Mouse (Mus musculus): ENCODE data around the gene Gnl2. TPM values are rescaled to one million over a fixed set of nuclear protein-coding genes. Genes with fewer than 3 reads are reported as not detected.

The Gnl2 gene
- polyA plus RNA-seq, 1 experiment = 26.6 TPM

GRCm38 (mm10) chr4:124987711-124988097, 28.7 kb upstream of the Gnl2 start:
- H3K4me3 ChIP-seq (ENCODE audit: insufficient read depth, low read depth, low read length) = peak overlapping the region; percentile 37

GRCm38 (mm10) chr4:124988382-124988781, 28.0 kb upstream of the Gnl2 start:
- no peak overlapping the region for H3K27ac ChIP-seq (replicated peaks; ENCODE audit: low read depth, low read length)
- no peak overlapping the region for H3K4me3 ChIP-seq (ENCODE audit: insufficient read depth, low read depth, low read length)
- peaks cover 3% of the 10 kb centered on the region; the same call in 1 of the 2 replicates for H3K4me1 ChIP-seq (ENCODE audit: control insufficient read depth, insufficient read depth, insufficient read length, low read length)

More at GRCm38 (mm10) chr4:124987711-124988097, 28.7 kb upstream of the Gnl2 start:
- Histone ChIP-seq H3K27ac (replicated peaks; ENCODE audit: low read depth, low read length) (no peak overlapping the region), H3K4me1 (ENCODE audit: control insufficient read depth, insufficient read depth, insufficient read length, low read length) (peaks cover 3% of the 10 kb centered on the region; the same call in 1 of the 2 replicates)

GRCm38 (mm10) chr4:124989787-124990253, 26.6 kb upstream of the Gnl2 start:
- Histone ChIP-seq H3K4me3 (ENCODE audit: insufficient read depth, low read depth, low read length) (no peak overlapping the region), H3K4me1 (ENCODE audit: control insufficient read depth, insufficient read depth, insufficient read length, low read length) (peaks cover 3% of the 10 kb centered on the region; the same call in 1 of the 2 replicates), H3K27ac (replicated peaks; ENCODE audit: low read depth, low read length) (no peak overlapping the region)

- peaks cover 3% of the 10 kb centered on the region; the same call in 1 of the 2 replicates for H3K4me1 ChIP-seq (ENCODE audit: control insufficient read depth, insufficient read depth, insufficient read length, low read length)
- H3K4me3 ChIP-seq (ENCODE audit: insufficient read depth, low read depth, low read length) = no peak overlapping the region
- no peak overlapping the region for H3K27ac ChIP-seq (replicated peaks; ENCODE audit: low read depth, low read length)
These were observed 26.1 kb upstream of the Gnl2 start for GRCm38 (mm10) chr4:124990325-124990724.

DNA sequence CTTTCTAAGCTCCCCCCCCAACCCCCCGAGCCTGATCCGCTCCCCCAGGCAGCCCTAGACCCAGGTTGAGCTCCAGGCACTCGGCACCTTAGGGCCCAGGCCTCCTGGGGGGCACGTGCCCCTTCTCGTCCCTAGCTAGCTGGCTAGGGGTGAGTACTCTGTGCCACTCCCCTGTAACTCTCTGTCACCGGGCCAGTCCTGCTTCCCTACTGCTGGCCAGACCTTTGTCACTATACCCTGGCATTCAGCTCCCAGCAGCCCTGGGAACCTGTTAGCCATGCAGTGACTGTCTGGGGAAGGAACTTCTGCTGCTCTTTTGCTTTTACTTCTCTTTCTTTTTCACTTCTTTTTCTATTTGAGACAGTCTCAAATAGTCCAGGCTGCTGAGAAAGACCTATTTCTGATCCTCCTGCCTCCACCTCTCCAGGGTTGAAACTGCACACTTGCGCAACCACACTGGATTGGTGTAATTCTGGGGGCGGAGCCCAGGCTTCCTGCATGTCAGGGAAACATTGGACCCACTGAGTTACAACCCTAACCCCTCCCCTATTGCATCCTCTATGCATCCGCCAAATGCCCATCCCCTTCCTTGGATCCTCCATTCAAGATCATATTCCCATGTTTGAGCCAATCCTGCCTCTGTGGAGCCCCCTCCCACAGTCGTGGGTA, 18.8 kb upstream of the Gnl2 start:
- no peak overlapping the region for H3K27ac ChIP-seq (replicated peaks; ENCODE audit: low read depth, low read length)
- H3K4me1 ChIP-seq (ENCODE audit: control insufficient read depth, insufficient read depth, insufficient read length, low read length) = no peaks in the 10 kb centered on the region
- H3K4me3 ChIP-seq (ENCODE audit: insufficient read depth, low read depth, low read length) = no peak overlapping the region

DNA sequence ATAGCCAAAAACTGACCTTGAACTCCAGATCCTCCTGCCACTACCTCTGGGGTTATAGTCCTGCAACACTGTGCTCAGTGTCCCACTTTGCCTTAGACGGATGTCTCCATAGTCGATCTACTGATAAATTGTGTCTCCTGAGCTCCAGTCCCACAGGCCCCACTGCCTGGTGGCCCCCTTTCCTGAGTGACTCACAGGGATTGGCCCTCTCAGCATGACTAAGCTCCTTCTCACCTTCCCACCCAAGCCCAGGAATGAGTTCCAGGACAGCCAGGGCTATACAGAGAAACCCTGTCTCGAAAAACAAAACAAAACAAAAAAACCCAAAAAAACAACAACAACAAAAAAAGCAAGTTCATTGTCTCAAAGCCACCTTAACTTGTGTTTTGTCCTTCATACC, 16.8 kb upstream of the Gnl2 start:
- Histone ChIP-seq H3K27ac (replicated peaks; ENCODE audit: low read depth, low read length) (no peak overlapping the region), H3K4me3 (ENCODE audit: insufficient read depth, low read depth, low read length) (no peak overlapping the region), H3K4me1 (ENCODE audit: control insufficient read depth, insufficient read depth, insufficient read length, low read length) (no peaks in the 10 kb centered on the region)

DNA sequence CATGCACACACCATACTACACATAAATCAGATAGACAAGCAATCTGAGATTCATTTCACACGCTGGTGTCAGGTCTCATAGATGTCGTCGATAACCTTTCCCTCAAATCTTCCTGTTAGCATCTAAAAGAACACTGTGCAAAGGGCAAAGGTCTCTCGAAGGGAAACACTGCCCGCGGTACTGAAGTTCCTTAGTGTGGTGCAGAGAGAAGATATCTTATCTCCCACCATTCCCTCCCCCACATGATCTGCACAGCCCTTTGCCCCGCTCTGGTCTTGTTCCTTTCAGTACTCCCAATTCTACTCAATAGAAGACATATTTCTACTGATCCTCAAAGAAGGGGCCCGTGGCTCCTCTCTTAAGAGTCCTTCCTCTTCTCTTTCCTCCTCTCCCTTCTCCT, 13.4 kb upstream of the Gnl2 start:
- no peaks in the 10 kb centered on the region for H3K4me1 ChIP-seq (ENCODE audit: control insufficient read depth, insufficient read depth, insufficient read length, low read length)
- H3K4me3 ChIP-seq (ENCODE audit: insufficient read depth, low read depth, low read length) = no peak overlapping the region
- no peak overlapping the region for H3K27ac ChIP-seq (replicated peaks; ENCODE audit: low read depth, low read length)

DNA sequence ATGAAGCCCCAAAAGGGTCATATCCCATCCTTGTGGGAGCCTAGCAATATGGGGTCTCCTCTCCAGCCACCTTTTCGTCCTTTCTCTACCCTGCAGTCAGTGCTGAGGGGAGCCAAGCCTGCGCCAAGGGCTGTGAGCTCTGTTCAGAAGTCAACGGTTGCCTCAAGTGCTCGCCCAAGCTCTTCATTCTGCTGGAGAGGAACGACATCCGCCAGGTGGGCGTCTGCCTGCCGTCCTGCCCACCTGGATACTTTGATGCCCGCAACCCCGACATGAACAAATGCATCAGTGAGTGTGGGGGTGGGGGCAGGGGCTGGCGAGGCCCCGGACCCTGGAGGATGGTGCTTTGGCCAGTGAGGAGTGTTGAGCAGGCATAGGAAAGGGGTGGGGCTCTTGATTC, 11.5 kb upstream of the Gnl2 start:
- Histone ChIP-seq H3K4me1 (ENCODE audit: control insufficient read depth, insufficient read depth, insufficient read length, low read length) (no peaks in the 10 kb centered on the region), H3K4me3 (ENCODE audit: insufficient read depth, low read depth, low read length) (no peak overlapping the region), H3K27ac (replicated peaks; ENCODE audit: low read depth, low read length) (no peak overlapping the region)

DNA sequence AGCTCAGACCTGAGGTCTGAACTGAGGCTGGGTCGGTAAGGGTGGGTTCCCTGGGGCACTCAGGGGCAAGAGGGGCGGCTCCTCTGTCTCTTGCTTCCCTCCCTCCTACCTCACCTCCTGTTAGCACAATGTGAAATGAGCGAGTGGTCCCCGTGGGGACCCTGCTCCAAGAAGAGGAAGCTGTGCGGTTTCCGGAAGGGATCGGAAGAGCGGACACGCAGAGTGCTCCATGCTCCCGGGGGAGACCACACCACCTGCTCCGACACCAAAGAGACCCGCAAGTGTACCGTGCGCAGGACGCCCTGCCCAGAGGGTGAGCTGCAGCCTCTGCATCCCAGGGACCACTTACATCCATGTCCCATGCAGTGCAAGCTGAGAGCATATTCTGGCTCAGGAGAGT, 8.9 kb upstream of the Gnl2 start:
- Histone ChIP-seq H3K4me3 (ENCODE audit: insufficient read depth, low read depth, low read length) (no peak overlapping the region), H3K4me1 (ENCODE audit: control insufficient read depth, insufficient read depth, insufficient read length, low read length) (no peaks in the 10 kb centered on the region), H3K27ac (replicated peaks; ENCODE audit: low read depth, low read length) (no peak overlapping the region)

DNA sequence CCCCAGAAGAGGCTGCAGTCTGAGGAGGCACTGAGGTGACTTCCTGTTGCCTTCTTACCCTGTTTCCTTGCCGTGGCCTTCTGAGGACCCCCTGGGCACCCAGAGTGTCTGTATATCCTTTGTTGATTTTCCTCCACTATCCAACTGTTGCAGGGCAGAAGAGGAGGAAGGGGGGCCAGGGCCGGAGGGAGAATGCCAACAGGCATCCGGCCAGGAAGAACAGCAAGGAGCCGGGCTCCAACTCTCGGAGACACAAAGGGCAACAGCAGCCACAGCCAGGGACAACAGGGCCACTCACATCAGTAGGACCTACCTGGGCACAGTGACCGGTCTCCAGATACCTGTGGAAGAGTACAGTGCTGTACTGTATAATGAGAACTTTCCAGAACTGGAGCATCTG, 8.2 kb upstream of the Gnl2 start:
- Histone ChIP-seq H3K4me1 (ENCODE audit: control insufficient read depth, insufficient read depth, insufficient read length, low read length) (no peaks in the 10 kb centered on the region), H3K27ac (replicated peaks; ENCODE audit: low read depth, low read length) (no peak overlapping the region), H3K4me3 (ENCODE audit: insufficient read depth, low read depth, low read length) (no peak overlapping the region)

DNA sequence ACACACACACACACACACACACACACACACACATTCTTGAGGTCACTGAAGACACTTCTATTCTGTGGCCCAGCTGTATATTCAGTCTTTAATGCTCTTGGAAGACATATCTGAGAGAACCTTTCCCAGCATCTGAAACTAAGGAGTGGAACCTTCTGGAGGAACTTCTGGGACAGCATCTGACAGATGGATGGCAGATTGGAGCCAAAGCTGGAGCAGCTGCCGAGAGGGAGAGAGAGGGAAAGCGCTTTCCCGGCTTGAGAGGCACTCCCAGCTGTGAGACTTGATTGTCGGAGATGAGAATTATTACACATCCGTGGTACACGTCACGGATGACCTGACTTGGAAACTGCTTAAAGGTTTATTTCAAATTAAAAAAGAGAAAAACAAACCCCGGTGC, 7.7 kb upstream of the Gnl2 start:
- Histone ChIP-seq H3K4me1 (ENCODE audit: control insufficient read depth, insufficient read depth, insufficient read length, low read length) (no peaks in the 10 kb centered on the region), H3K4me3 (ENCODE audit: insufficient read depth, low read depth, low read length) (no peak overlapping the region), H3K27ac (replicated peaks; ENCODE audit: low read depth, low read length) (no peak overlapping the region)

GRCm38 (mm10) chr4:125017431-125017830, 1.0 kb downstream of the Gnl2 start:
- no peaks in the 10 kb centered on the region for H3K4me1 ChIP-seq (ENCODE audit: control insufficient read depth, insufficient read depth, insufficient read length, low read length)
- H3K27ac ChIP-seq (replicated peaks; ENCODE audit: low read depth, low read length) = no peak overlapping the region
- no peak overlapping the region for H3K4me3 ChIP-seq (ENCODE audit: insufficient read depth, low read depth, low read length)

DNA sequence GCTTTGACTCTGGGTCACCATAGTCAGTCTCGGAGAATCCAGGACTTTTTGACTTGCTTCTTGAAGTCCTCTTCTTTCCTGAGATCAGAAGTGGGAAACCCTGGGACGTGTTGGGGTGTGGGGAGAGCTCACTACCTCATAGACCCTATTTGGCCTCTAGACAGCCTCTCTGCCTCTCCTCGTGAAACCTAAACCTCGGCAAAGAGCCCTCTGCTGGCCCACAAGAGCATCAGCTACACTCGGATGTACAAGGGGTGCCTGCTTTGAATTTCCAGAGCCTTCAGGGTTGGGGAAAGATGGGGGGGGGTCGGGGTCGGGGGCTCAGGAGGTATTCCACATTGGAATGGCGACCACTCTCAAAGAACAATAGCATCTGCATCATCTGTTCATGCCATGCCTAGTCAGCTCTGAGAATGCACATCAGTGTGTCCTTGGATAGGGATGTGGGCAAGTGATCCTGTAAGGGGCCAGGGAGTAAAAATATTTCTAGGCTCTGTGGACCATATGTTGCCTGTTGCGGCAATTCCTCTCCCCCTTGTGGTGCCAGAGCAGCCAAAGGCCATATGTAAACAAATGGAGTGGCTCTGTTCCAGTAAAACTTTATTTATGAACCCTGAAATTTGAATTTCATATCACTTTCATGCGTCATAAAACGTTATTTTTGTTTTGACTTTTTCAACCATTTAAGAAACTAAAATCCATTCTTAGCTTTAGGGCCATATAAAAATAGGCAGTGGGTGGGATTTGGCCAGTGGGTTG, 4.6 kb downstream of the Gnl2 start:
- Histone ChIP-seq H3K4me1 (ENCODE audit: control insufficient read depth, insufficient read depth, insufficient read length, low read length) (no peaks in the 10 kb centered on the region), H3K27ac (replicated peaks; ENCODE audit: low read depth, low read length) (no peak overlapping the region), H3K4me3 (ENCODE audit: insufficient read depth, low read depth, low read length) (no peak overlapping the region)

GRCm38 (mm10) chr4:125029891-125030614, 13.7 kb downstream of the Gnl2 start:
- H3K4me3 ChIP-seq (ENCODE audit: insufficient read depth, low read depth, low read length) = peak overlapping the region; percentile 98
- H3K4me1 ChIP-seq (ENCODE audit: control insufficient read depth, insufficient read depth, insufficient read length, low read length) = no peaks in the 10 kb centered on the region
- peak overlapping the region; percentile 69; the same call in 1 of the 2 replicates for H3K27ac ChIP-seq (replicated peaks; ENCODE audit: low read depth, low read length)

- H3K4me1 ChIP-seq (ENCODE audit: control insufficient read depth, insufficient read depth, insufficient read length, low read length) = no peaks in the 10 kb centered on the region
- H3K4me3 ChIP-seq (ENCODE audit: insufficient read depth, low read depth, low read length) = no peak overlapping the region
- H3K27ac ChIP-seq (replicated peaks; ENCODE audit: low read depth, low read length) = no peak overlapping the region
These were observed 18.0 kb downstream of the Gnl2 start for GRCm38 (mm10) chr4:125034341-125034740.
